Mouse (Mus musculus): ENCODE measurements at regions not wholly inside any gene's neighbourhood (a gene's known extent, or its start where the extent isn't known, plus 50 kb on each side); places are given as distances from the start of the nearest gene placed in this dataset.
A peak's percentile ranks its signal among the peaks of the same experiment; 100 is the strongest.

GRCm38 (mm10) chr4:24154418-24154817 is 341.8 kb upstream of the Mms22l start:
- intact Hi-C loops (cut with DNase I): loop anchor here (5.0 kb wide), 1 partner anchor 552 kb away; no protein-coding TSS in a partner anchor
- peak; percentile 71 to 76 for DNase-seq (ENCODE audit: low spot score in 2 of 2)

- DNase-seq (ENCODE audit: low spot score in 2 of 2): no peak
- intact Hi-C loops (cut with DNase I): no loop called here
Measured at GRCm38 (mm10) chr4:24173750-24174149, 322.5 kb upstream of the Mms22l start.

- peak in 1 of 2 experiments; percentile 7 for DNase-seq (ENCODE audit: low spot score in 2 of 2)
- intact Hi-C loops (cut with DNase I): loop anchor here (10.0 kb wide), 1 partner anchor 1729 kb away; the partner anchor contains the start of gene Pou3f2
Measured at GRCm38 (mm10) chr4:24213262-24214036, 282.8 kb upstream of the Mms22l start.

GRCm38 (mm10) chr4:24214037-24214362 is 282.3 kb upstream of the Mms22l start:
- intact Hi-C loops (cut with DNase I): loop anchor here (10.0 kb wide), 1 partner anchor 1729 kb away; the partner anchor contains the start of gene Pou3f2
- DNase-seq (ENCODE audit: low spot score in 2 of 2): no peak

- intact Hi-C loops (cut with DNase I): loop anchor here (10.0 kb wide), 1 partner anchor 1734 kb away; the partner anchor contains the start of gene Pou3f2
Measured at GRCm38 (mm10) chr4:24218383-24218934, 277.8 kb upstream of the Mms22l start.

GRCm38 (mm10) chr4:24219074-24219497 is 277.2 kb upstream of the Mms22l start:
- DNase-seq (ENCODE audit: low spot score in 2 of 2): no peak
- intact Hi-C loops (cut with DNase I): loop anchor here (10.0 kb wide), 1 partner anchor 1734 kb away; the partner anchor contains the start of gene Pou3f2

More at GRCm38 (mm10) chr4:24218383-24218934, 277.8 kb upstream of the Mms22l start:
- no peak for DNase-seq (ENCODE audit: low spot score in 2 of 2)

GRCm38 (mm10) chr4:24219583-24219982 is 276.7 kb upstream of the Mms22l start:
- intact Hi-C loops (cut with DNase I): loop anchor here (10.0 kb wide), 1 partner anchor 1735 kb away; the partner anchor contains the start of gene Pou3f2
- no peak for DNase-seq (ENCODE audit: low spot score in 2 of 2)

GRCm38 (mm10) chr4:24245124-24245523 is 251.1 kb upstream of the Mms22l start:
- no peak for DNase-seq (ENCODE audit: low spot score in 2 of 2)
- intact Hi-C loops (cut with DNase I): loop anchor here (5.0 to 10.0 kb wide), 3 partner anchors 300 to 450 kb away; no protein-coding TSS in a partner anchor

GRCm38 (mm10) chr4:24248142-24249054 is 247.9 kb upstream of the Mms22l start:
- intact Hi-C loops (cut with DNase I): loop anchor here (5.0 to 10.0 kb wide), 3 partner anchors 296 to 446 kb away; no protein-coding TSS in a partner anchor
- no peak for DNase-seq (ENCODE audit: low spot score in 2 of 2)

- no peak for DNase-seq (ENCODE audit: low spot score in 2 of 2)
Measured at GRCm38 (mm10) chr4:24249243-24249970, 246.8 kb upstream of the Mms22l start.

GRCm38 (mm10) chr4:24278154-24278553 is 218.1 kb upstream of the Mms22l start:
- intact Hi-C loops (cut with DNase I): no loop called here
- no peak for DNase-seq (ENCODE audit: low spot score in 2 of 2)

More at GRCm38 (mm10) chr4:24249243-24249970, 246.8 kb upstream of the Mms22l start:
- intact Hi-C loops (cut with DNase I): loop anchor here (5.0 to 10.0 kb wide), 3 partner anchors 295 to 445 kb away; no protein-coding TSS in a partner anchor
